Mouse (Mus musculus): ENCODE results near the gene Scarb1.

The Scarb1 gene

DNA sequence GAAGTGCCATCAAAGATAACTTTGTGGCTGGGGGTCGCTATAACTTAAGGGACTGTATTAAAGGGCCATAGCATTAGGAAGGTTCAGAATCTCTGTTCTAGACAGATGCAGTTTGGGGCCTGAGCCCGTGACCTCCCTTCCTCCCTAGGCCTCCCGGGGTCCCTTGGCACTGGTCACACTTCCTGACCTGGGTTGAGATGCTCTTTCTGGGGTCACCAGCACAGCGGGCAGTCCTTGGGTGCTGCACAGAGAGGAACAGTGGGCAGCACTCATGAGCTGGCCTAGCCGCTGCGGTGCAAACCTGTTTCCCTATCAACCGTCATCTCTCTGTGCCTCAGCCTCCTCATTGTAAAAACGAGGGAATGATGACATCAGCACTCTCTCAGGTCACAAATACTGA, 71.5 kb downstream of the Scarb1 start:
- DNase-seq (ENCODE audit: low spot score) = no peak

DNA sequence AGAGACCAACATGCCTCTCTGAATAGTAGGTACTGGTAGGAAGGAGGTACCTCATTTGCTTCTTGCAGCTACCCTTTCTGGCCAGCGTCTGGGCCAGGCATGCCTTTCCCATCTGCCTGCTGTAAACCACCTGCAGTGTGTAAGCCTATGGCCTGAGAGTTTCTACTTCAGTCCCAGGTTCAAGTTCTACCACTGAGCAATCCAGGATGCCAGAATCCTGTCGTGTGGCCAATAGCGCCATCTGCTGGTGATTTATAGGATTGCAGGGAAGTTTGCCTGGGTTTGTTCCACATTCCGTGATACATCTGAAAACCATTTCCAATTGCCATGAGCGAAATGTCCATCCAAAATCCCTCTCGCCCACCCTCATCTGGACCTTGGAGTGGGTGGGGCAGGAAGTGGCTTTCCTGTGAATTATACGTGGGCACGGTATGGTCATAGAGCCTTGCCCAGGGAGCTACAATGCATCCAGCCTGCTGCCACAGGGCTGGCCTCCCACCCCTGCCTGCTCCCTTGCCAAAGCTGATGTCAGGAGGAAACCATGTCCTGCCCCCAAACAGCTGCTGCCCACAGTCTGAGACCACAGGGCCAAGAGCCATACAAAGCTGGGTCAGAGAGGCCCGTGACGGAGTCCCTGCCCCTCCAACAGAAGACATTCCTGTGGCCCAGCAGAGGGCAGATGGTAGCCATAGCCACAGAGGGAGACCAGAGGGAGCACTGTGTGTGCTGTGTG, 72.7 kb downstream of the Scarb1 start:
- peak; percentile 85 for DNase-seq (ENCODE audit: low spot score)

DNA sequence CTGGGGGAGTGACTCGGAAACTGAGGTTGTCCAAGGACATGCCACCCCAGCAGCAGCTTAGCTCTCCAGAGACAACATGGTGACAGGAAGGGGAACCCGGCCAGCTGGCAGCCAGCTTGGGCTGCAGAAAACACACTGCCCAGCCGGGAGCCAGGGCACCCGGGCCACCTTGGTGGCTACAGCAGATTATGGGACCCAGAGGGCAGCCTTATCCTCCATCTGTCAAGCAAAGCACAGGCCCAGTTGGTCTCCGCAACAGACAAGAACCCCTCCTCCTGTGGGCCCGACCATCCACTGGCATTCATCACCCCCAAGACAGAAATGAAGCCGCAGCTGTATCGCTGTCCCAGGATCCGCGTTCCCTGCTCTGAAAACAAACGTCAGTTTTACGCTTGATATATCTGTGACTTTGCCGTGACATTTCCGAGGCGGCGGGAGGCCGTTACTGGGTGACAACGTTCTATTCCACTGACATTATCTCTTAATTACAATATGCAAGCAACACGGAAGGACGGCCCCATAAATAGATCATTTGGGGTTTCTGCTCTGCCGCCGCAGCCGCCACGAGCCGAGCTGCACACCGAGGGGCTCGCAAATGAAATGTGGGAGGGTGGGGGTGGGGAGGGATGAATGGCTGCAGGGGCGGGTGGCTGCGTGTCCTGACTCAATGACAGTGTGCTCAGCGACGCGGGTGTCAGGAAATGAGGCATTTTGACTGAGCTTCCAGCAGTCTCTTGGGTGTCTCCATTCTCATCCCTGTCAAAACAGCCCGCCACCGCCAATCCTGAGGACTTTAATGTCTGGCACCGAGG, 73.5 kb downstream of the Scarb1 start:
- DNase-seq (ENCODE audit: low spot score) = no peak

DNA sequence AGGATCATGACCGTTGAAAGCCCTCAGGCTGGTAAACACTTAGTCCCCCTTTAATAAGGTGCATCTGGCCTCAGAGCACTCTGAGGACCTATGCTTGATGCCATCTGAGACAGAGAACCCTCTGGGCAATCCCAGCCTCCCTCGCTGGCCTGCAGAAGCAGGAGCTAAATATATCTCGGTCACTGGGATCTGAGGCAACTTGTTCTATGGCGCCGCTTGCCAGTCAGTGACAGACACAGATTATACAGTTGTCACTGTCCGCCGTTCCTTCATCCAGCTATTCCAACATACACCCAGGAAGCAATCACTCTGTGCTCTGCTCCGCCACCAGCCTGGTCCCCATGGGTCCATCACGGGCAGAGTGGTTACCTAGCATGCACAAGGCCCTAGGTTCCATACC, 74.8 kb downstream of the Scarb1 start:
- no peak for DNase-seq (ENCODE audit: low spot score)

DNA sequence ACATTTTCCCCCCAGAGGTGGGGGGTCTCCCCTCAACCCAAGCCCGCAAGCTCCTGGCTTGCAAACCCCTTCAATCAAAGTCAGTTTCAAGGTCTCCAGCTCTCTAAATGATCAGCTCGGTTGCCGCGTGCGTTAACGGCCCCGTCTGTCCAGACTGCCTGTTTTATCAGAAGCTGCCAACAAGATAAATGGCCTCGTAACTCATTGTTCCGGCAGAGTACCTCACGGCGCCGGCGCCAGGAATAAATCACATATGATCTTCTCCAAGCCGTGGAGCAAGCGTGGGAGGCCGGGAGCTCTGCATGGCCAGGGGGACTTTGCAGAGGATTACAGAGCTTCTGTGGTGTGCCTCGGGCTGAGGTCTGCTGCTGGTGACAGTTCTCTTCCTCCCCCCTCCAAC, 76.2 kb downstream of the Scarb1 start:
- no peak for DNase-seq (ENCODE audit: low spot score)

DNA sequence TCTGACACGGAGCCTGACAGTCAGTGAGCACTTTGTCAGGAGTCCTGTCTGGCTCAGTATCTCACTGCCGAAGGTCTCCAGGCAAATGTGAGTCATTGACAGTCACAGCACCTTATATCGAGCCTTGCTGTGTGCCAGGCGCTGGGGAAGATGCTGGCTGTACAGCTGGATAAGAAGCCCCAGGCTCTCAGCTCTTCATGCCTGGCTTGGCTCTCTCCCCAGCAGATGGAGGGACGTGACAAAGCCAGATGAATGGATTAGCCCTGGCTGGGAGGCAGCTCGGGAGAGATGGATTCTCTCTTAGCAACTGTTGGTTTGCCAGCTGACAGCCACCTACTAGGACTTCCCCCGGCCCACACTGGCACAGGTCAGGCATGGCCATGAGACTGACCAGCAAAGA, 78.3 kb downstream of the Scarb1 start:
- DNase-seq (ENCODE audit: low spot score) = no peak

DNA sequence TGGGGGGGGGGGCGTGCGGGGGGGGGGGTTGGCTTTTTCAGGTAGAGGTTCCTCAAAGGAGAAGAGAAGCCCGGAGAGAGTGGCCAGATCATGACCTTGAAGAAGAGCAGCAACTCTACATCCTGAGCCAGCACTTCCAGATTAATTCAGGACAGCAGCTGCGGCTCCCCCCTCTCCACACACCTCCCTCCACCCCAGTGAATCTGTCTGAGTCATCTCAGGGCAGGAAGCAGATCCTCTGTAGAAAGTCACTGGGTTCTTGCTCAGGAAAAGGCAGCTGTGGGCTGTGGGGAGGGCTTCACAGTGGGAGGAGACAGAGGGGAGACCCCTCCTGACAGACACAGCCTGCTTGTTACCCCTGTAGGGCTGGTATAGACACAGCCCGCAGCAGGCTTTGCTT, 87.0 kb downstream of the Scarb1 start:
- no peak for DNase-seq (ENCODE audit: low spot score)

DNA sequence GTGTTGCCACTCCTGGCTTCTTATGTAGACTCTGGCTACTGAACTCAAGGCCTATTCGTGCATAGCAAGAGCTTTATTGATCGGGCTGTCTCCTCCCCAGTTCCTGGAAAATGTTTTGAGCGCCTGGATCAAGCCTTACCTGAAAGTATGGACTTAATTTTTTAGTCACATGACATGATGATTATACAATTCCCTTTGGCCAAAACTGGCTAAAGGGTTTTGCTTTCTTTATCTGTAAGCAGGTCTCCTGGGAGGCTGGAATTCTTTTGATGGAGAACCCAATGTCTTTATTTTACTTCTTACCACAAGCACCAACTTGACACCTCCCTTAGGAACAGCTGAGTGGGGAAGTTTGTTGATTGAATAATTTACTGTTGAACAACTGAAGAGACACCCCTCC, 87.4 kb downstream of the Scarb1 start:
- DNase-seq (ENCODE audit: low spot score) = no peak

DNA sequence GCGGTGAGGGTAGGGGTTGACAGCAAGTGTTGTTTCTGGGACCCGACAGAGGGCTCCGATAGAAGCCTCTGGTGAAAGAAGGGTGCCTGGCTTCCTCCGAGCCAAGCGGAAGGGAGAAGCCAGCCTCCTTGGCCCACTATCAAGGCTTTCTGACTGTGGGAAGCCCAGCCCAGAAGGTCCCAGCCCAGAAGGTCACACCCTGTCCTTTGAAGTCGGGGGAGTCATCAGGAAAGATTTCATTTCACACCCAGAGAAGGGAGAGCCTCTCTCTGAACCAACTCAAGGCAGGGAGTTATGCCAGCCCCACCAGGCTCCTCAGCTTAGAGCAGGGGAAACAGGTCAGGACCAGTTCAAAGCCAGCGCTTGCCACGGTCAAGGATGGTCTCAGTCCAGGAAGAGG, 88.2 kb downstream of the Scarb1 start:
- no peak for DNase-seq (ENCODE audit: low spot score)

DNA sequence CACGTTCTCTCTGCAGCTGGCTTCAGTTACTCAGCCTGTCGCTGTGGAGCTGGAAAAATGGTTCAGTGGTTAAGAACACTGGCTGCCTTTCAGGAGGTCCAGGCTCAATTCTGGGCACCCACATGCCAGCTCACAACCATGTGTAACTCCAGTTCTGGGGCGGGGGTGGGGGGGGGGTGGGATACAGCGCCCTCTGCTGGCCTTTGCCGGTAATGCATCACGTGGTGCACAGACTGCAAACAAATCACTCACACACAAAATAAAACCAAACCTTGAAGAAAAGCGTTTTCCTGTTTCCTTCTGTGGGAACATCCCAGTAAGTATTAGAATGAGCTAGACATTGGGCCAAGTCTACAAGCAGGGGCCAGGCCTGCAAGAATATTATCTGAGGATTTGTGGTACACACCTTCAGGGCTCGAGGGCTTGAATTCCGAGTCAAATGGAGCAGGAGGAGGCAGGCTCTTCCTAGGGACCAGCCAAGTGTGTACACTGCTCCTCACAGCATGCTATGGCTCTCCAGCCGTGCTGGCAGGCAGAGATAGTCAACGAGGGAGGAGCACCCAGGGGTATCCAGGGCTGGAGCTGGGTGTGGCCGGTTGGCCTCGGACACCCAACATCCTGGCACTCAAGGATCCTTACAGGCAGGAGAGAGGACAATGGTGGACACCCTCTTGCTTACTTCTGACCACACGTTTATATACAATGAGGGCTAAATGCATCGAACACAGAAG, 88.8 kb downstream of the Scarb1 start:
- DNase-seq (ENCODE audit: low spot score) = no peak

DNA sequence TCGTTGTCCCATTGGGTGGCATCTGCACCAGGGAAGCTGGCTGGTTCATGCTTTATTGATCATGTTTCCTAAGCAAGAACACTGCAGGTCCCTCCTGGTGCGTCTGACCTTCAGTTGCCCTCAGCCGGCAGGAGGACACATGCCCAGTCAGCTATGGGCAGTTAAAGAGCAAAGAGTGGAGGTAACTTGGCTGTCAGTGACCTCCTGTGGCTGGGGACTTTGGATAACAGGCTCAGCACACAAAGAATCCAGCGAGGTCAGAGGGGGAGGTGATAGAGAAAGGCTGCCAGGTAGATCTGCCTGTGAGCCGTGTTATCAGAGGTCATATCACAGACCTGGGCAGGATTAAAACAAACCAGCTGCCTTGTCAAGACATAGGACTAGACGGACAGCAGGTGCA, 91.7 kb downstream of the Scarb1 start:
- DNase-seq (ENCODE audit: low spot score) = no peak

DNA sequence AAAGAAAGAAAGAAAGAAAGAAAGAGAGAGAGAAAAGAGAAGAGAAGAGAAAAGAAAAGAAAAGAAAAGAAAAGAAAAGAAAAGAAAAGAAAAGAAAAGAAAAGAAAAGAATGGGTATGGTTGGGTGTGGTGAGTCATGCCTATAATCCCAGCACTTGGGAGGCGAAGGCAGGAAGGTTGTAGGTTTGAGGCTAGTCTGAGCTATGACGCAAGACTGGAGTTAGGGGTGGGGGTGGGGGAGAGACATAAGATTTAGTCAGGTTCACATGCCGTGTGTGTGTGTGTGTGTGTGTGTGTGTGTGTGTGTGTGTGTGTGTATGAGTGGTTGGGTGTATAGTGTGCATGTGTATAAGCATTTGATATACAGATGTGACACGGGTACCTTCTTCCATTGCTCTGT, 94.2 kb downstream of the Scarb1 start:
- no peak for DNase-seq (ENCODE audit: low spot score)

DNA sequence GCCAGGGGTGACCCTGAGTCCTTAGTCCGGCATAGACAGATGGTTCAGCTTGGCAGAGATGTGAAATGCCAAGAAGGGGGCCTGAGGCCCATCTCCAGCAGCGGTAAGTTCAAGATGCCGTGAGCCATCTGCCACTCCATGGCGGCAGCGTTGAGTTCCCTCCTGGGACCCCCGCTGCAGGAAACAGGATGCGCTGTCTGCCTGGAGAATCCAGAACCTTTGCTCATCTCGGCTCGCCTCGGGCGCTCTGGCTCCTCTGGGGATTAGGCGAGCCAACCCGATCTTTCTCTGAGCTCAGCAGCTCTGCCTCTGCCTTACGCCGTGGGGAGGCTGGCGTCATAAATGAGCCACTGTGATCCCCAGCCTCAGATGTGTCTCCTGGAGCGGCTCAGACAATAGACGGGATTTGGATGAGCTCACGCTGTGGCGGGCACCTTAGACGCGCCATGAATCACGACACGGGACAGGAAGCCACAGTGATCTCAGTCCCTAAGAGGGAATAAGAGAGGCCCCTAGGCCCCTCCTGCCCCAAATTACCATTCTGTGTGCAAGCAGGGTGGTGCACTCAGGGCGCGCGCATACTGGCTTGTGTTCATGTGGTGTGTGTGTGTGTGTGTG, 95.3 kb downstream of the Scarb1 start:
- DNase-seq (ENCODE audit: low spot score) = no peak

DNA sequence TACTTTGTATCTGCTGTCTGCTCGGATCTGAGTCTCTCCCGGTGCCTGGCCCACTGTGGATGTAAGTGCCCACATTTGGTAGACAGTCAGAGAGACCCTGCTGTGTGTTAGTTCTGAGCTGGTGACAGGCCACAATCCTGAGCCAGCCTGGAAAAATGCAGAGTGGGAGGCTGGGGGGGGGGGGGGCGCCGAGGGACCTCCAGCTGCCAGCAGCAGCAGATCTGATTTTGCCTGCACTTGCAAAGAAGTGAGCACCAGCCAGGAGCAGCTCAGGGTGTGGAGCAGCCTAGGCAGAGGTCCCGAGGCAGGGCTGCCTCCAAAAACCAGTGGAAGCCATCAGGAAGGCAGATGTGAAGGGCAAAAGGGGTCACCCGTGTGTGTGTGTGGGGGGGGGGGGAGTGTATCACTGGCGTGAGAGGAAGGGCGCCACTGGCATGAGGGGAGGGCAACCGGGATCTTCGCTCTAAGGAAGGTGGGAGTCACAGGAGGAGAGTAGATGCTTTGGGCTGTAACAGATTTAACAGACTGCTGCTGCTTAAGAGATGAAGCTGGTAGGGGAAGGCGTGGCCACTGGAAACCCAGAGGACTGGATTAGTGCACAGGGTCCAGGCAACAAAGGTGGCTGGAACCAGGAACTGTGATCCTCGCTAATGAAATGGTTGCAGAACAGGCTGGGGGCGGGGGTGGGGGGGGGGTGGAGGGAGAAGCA, 95.9 kb downstream of the Scarb1 start:
- DNase-seq (ENCODE audit: low spot score) = no peak

DNA sequence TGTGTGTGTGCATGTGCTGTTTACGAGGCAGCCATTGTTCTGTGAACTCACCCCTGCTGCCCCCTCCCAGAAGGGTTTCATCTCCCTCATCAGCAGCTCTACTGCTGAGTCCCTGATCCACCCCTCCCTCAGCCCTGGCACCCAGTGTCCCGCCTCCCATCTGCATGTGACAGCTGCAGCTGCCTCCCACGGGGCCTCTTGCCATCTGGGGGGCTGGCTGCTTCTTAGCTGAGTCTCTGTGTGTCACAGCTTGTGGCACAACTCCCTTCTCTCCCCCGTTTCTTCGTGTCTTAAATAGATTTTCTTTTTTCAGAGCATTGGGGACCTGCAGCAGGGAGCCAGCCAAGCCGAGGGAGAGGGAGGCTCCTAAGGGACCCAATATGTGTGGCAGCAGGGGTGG, 97.0 kb downstream of the Scarb1 start:
- DNase-seq (ENCODE audit: low spot score) = no peak

DNA sequence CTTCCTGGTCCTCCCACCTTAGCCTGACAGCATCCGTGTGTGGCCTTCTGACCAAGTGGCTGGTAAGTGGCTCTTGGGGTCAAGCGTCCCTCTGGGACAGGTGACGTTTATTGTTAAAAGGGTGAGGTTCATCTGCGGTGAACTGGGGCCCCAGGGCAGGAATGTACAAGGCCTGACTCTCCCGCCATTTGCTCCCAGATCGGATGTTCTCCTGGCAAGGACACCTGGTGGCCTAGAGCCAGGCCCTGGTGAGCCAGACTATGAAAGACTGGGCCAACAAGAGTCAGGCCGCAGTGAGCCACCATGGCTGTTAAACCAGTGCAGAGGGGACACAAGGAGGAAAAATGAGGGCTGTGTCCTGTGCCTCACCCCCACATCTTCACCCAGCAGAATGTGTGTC, 98.8 kb downstream of the Scarb1 start:
- no peak for DNase-seq (ENCODE audit: low spot score)

DNA sequence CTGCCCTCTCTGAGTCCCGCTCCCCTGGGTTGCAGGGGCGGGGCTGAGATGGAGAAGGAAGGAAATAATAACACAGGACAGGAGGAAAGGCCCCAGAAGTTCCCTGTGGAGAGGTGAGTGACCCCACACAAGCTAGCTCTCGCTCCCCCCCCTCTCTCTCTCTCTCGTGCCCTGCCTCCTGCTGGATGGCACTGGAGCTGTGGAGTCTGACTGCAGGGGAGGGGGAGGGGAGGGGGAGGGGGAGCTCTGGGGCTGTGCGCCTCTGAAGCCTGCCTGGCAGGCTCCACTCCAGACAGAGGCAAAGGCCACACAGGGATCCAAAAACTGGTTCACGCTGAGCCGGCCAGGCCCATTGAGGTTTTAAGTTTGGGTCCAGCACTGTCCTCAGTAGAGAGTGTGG, 99.3 kb downstream of the Scarb1 start:
- DNase-seq (ENCODE audit: low spot score) = no peak

DNA sequence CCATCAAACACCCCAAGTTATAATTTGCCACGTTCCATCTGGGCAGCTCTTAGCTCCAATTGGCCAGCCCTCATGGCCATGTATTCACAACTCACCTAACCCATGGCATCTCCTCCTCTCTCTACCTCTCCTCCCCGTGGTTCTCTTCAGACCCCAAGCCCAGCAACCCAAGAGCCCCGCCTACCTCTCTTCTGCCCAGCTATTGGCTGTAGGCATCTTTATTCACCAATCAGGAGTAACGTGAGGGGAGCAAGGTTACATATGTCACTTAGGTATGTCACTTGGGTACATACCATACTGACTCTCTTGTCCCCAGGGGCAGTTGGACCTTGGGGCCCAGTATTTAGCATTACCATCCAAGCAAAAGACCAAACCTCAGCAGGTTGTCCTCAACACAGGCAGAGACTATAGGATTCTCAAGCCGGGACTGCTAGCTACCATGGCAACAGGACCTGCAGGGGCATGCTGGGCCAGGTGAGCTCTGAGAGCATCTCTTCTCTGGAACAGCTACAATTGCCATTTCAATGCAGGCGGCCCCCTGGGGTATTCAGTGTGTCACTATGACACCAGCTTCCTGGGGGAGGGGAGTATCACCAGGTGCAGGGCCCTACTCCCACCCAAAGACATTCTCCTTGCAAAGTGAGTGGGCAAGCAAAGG, 100.6 kb downstream of the Scarb1 start:
- DNase-seq (ENCODE audit: low spot score) = no peak

DNA sequence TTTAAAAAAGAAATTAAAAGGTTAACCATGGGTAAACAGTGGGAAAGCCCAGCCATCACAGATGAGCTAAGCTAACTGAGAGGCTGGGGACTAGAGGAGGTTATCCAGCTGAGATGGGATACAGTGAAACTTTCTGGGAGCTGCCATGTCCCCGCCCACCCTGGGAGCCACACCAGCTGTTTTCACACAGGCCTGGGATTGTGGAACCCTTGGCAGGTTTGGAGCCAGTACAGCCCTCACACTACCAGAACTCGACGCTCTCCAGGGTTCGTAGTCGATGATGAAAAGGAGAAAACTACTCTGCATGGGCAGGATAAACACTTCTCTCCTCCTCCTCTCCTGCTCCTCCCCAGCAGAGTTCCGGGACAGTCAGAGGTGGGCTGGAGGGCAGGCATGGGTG, 105.0 kb downstream of the Scarb1 start:
- no peak for DNase-seq (ENCODE audit: low spot score)

DNA sequence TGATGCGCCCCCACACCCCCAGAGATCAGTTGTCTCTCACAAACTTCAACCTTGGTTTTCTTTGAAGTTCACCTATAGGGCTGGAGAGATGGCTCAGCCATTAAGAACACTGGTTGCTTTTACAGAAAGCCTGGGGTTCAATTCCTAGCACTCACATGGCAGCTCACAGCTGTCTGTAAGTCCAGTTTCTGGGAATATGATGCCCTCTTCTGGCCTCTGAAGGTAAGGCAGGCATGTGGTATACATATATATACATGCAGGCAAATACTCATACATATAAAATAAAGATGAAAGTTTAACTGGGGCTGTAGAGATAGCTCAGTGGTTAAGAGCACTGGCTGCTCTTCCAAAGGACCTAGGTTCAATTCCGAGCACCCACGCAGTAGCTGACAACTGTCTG, 105.5 kb downstream of the Scarb1 start:
- no peak for DNase-seq (ENCODE audit: low spot score)

DNA sequence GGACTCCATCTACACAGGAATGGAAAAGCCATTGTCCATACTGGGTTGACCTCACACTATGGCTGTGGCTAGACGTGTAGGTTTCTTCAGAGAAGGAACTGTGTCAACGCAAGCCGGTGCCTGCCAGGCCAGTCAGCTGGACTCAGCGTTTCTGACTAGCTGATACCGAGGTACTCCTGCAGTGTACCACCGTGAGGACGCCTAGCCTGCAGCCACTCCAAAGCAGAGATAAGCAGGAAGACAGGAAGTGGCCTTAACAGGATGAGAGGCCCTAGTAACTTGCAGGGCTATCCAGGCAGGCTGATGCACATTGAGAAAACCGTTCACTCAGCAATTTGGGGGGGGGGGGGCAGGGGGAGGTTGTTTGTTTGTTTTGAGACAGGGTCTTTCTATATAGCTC, 106.5 kb downstream of the Scarb1 start:
- no peak for DNase-seq (ENCODE audit: low spot score)

All from ovary, postnatal 10 days (tissue).